Mouse (Mus musculus): Measurements from ENCODE around the gene Hamp2.
"Not testable (repeated sequence)": the region's sequence is repeated elsewhere in the genome, so short reads cannot be mapped to it uniquely, and the experiment has no call there.

The Hamp2 gene

GRCm38 (mm10) chr7:30953459-30953858, 29.0 kb upstream of the Hamp2 start:
- DNase-seq (ENCODE audit: low spot score): no peak

DNA sequence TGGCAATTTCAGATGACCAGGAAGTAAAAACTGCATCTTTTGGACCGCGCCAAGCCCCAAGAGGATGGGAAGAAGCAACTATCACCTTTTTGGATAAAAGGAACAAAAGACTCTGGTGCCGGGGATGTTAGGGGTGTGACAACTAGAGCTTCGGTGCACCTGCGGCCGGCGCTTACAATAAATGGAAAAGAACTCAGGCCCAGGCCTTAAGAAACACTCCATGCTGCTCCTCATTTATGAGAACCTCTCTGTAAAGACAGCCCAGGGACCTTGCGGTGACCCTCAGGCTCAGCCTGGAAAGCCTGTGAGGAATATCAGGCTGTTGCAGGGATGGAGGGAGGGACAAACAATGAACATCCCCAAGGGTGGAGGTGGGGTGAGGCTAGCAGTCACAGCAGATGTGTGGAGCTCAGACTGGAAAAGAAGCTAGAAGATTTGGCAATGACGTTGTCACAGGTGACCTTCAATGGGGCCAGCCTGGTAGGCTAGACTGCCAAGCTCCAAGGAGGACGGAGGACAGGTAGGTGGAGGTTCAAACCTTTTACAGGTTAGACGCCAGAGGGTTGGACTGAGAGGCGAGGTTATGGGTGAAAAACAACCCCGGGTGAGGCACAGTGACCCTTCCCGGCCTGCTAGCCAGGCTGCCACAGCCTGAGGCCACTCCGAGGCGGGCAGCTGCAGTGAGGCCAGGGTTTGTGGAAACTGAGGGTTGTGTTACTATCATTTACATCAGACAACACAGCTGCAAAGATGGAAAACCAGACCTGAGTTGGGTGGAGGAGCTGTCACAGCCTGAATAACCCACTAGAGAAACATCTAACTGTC, 28.2 kb upstream of the Hamp2 start:
- no peak for DNase-seq (ENCODE audit: low spot score)

- not testable (repeated sequence) for DNase-seq (ENCODE audit: low spot score)
Observed at GRCm38 (mm10) chr7:30949902-30950301, 25.4 kb upstream of the Hamp2 start.

DNA sequence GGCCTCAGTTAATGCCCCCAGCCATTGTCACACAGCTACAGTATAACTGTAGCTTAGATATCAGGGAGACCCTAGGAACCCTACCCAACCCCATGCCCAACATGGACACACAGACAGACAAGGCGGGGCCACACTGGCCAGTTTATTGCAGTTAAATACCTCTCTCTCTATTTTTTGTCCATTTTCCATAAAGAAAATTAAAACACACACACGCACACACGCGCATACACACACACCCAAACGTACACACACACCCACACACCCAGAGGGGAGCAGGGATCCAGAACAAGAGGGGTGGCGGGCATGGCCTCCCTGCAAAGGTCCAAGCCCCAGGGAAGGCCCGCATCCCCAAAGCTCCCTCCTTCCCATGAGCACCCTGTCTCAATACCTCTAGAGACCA, 21.4 kb upstream of the Hamp2 start:
- no peak for DNase-seq (ENCODE audit: low spot score)

GRCm38 (mm10) chr7:30945466-30945865, 21.0 kb upstream of the Hamp2 start:
- not testable (repeated sequence) for DNase-seq (ENCODE audit: low spot score)

DNA sequence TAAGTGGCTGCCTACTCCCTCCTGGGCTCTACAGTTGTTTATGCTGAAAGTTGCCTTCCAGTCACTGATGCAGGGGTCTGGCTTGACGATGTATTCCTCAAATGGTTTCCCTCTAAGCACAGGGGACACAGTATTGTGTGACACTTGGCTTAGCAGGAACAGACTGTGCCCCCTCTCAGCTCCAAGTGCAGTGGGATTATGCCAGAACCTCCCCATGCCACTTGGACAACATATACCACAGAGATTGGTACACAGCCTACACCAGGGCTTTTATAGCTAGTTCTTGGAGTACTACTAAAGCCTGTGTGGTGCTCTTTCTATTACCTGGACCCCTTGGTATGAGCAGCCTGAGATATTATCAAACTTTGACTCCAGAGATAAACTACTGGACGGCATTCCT, 20.2 kb upstream of the Hamp2 start:
- DNase-seq (ENCODE audit: low spot score): not testable (repeated sequence)

DNA sequence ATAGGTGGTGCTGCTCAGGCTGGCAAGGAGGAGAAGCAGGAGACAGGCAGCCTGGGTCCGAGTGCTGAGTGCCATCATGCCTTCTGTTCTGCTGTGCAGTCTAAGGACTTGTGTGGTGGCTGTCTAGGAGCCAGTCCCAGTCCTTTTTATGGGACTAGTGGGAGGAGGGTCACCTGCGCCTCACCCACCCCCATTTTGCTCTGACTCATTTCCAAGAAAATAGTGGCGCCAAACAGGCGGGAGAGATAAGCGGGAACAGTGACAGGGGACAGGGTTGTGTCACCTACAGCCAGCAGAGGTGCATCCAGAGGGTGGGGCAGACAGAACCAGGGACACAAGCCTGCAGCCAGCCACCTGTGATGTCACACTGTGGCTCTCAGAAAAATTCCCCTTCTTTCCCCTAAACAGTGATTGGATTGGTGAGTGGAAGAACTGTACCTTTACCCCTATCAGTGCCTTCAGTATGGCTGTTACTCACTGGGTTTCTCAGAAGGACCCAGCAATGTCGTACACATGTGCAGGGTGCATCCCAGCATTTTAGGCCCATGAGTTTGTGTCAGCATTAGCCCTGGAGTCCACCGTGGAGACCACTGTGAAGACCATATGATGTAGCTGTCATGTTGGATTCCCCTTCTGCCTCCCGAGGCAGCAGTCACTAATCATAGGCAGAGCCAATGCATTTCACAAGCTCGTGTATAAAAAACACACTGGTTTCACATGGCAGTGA, 19.6 kb upstream of the Hamp2 start, which contains the start of gene Hamp:
Gene Hamp, minus strand, starts transcription at position 124 of the 727 bp plus-strand sequence.
- no peak for DNase-seq (ENCODE audit: low spot score)

GRCm38 (mm10) chr7:30942365-30942764, 17.9 kb upstream of the Hamp2 start:
- not testable (repeated sequence) for DNase-seq (ENCODE audit: low spot score)

GRCm38 (mm10) chr7:30940070-30940469, 15.6 kb upstream of the Hamp2 start:
- not testable (repeated sequence) for DNase-seq (ENCODE audit: low spot score)

- not testable (repeated sequence) for DNase-seq (ENCODE audit: low spot score)
Observed at GRCm38 (mm10) chr7:30935422-30936099, 11.1 kb upstream of the Hamp2 start.

DNA sequence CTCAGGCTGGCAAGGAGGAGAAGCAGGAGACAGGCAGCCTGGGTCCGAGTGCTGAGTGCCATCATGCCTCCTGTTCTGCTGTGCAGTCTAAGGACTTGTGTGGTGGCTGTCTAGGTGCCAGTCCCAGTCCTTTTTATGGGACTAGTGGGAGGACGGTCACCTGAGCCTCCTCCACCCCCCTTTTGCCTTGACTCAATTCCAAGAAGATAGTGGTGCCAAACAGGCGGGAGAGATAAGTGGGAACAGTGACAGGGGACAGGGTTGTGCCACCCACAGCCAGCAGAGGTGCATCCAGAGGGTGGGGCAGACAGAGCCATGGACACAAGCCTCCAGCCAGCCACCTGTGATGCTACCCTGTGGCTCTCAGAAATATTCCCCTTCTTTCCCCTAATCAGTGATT, 410 bp downstream of the Hamp2 start:
- DNase-seq (ENCODE audit: low spot score): no peak

- not testable (repeated sequence) for DNase-seq (ENCODE audit: low spot score)
Observed at GRCm38 (mm10) chr7:30922490-30922889, 2.0 kb downstream of the Hamp2 start.

DNA sequence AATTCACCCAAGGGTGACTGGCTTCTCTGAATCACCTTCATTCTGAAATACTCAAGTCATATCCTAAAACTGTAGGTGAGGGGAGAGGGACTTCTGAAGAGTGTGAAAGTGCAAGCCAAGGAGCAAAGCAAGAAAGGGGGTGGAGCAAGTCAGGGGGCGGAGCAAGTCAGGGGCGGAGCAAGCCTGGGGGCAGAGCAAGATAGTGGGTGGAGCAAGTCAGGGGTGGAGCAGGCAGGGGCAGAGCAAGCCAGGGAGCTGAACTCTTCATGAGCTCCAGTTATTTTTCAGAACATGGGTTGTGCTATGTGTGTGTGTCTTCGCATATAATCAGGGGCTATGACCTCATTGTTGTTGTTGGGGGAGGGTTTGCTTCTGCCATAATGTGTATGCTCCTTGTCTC, 4.3 kb downstream of the Hamp2 start:
- DNase-seq (ENCODE audit: low spot score): no peak

- no peak for DNase-seq (ENCODE audit: low spot score)
Observed at GRCm38 (mm10) chr7:30917219-30917618, 7.3 kb downstream of the Hamp2 start.

DNA sequence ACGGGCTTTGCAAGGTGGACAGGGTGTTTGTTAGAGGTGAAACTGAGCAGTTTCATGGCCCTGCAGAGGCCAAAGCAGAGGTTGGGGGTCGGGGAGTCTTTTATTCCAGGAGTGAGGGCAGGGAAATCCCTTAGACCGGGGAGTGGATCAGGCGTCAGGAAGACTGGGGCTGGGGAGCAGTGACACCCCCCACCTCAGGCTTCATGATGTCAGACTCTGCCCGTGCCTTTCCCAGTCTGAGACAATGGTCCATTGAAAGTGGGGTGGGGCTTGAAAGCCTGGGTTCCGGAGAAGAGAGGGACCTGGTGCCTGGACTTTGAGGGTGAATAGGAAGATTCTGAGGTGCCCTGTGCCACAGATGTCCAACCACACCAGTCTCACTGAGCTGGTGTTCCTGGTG, 7.8 kb downstream of the Hamp2 start:
- no peak for DNase-seq (ENCODE audit: low spot score)

- no peak for DNase-seq (ENCODE audit: low spot score)
Observed at GRCm38 (mm10) chr7:30914732-30915131, 9.7 kb downstream of the Hamp2 start, which contains the start of gene Mag. Gene Mag, minus strand, starts transcription at chr7:30914873.

DNA sequence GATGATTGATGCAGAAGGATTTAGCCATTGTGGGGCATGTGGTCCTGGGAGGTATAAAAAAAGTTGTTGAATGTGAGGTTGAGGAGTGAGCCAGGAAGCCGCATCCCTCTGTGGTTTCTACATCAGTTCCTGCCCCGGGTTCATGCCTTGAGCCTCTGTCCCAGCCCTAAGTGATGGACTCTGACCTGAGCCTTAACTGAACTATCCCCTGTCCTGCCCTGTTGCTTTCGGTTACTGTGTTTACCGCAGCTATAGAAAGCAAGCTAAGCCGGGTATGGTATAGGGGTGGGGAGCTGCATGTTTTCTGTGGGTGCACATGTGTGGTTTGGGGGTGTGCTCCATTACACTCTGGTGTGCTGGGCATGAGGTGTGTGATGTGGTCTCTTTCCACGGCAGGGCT, 14.7 kb downstream of the Hamp2 start:
- DNase-seq (ENCODE audit: low spot score): peak; percentile 25

- no peak for DNase-seq (ENCODE audit: low spot score)
Observed at GRCm38 (mm10) chr7:30908992-30909431, 15.5 kb downstream of the Hamp2 start.

- peak; percentile 39 for DNase-seq (ENCODE audit: low spot score)
Observed at GRCm38 (mm10) chr7:30908277-30908991, 16.0 kb downstream of the Hamp2 start.

DNA sequence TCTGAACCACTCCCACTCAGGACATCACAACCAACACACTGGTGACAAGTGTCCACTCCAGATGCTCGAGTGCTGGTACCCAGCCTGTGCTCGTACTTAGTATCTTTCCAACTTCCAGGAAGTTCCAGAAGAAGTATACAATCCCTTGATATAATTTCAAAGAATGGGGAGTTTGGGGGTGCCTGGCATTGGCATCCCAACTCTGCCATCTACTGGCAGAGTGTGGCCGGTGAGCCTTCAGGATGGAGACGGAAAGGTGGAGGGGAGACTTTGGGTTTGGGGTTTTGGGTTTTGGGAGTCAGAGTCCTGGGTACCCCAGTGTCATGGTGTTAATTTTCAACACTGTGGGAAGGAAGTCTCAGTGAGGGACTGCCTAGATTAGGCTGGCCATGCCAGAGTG, 20.4 kb downstream of the Hamp2 start:
- DNase-seq (ENCODE audit: low spot score): no peak

GRCm38 (mm10) chr7:30895217-30895616, 29.3 kb downstream of the Hamp2 start:
- DNase-seq (ENCODE audit: low spot score): peak; percentile 53

DNA sequence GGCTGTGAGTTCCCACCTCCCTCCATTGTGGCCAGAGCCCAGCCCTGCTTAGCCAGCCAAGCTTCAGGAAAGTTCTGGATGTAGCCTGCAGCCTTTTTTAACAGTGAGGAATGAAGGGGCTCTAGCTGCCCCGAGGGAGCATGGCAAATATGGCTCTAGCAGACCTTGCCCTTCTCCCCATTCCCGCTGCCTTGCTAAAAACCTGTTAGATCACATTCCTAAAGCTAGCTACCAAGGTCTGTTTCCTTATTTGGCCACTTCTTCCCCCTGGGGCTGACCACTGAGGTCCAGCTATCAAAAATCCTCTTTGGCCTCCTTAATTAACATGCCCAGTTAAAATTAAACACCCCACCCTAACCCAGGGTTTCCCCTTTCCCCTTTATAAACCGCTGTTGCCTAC, 32.0 kb downstream of the Hamp2 start:
- DNase-seq (ENCODE audit: low spot score): no peak

All from yolk sac, embryonic 10.5 days (tissue).